ENCODE assay signal across 10 mouse cellular contexts in the genomic region with DNA sequence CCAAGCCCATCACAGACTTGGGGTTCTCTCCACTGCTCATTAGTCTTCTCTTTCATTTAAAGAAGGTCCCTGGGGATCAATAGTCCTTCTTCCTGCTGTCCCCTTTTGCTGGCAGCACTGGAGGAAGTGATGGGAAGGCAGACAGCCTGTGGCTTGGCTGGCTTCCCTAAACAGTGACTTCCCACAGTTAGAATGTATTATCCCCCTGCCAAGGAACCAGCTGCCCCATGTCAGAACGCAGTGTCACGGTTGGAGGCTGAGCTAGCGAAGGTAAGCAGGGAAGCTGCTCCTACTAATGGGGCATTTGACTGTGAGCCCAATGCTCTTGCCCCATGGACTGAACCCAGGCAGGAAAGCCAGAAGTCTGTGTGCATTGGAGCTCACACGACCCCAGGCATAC.
DNase-seq lines count a peak whose midpoint lies in the region; ATAC-seq and TF ChIP-seq lines count a peak whose summit lies in the region.
"Had no signal": no experiment of that assay in that cellular context is flagged by ENCODE, and none has a peak within 500 bp of the region (broad histone marks: within the 10 kb centered on the region; RNA-seq: fewer than 3 reads in every experiment).

No protein-coding gene starts in this region.

- H3K27ac ChIP-seq in kidney, embryonic 14.5 days (ENCODE audit: low read depth, low read length) = no peak overlapping the region
- no peak overlapping the region for H3K27ac ChIP-seq in hindbrain, postnatal 0 days
- no peak overlapping the region for H3K27ac ChIP-seq in midbrain, embryonic 16.5 days (ENCODE audit: low read length)
- H3K27ac ChIP-seq: midbrain, embryonic 12.5 days had no signal

- no peaks in the 10 kb centered on the region for H3K4me1 ChIP-seq in kidney, embryonic 14.5 days (ENCODE audit: control insufficient read depth, insufficient read depth, low read length)
- H3K4me1 ChIP-seq in hindbrain, postnatal 0 days (ENCODE audit: insufficient read depth, low read length) = no peaks in the 10 kb centered on the region
- H3K4me1 ChIP-seq in midbrain, embryonic 16.5 days (ENCODE audit: control insufficient read depth, insufficient read depth, low read length) = no peaks in the 10 kb centered on the region
- H3K4me1 ChIP-seq: midbrain, embryonic 12.5 days had no signal

- no peaks in the 10 kb centered on the region for H3K36me3 ChIP-seq in kidney, embryonic 14.5 days (ENCODE audit: control insufficient read depth, insufficient read depth, low read length)
- no peaks in the 10 kb centered on the region for H3K36me3 ChIP-seq in hindbrain, postnatal 0 days (ENCODE audit: insufficient read depth, low read length)
- H3K36me3 ChIP-seq in midbrain, embryonic 16.5 days (ENCODE audit: control insufficient read depth, insufficient read depth, low read length) = no peaks in the 10 kb centered on the region
- H3K36me3 ChIP-seq: midbrain, embryonic 12.5 days had no signal

- 59% methylated on average over 4 of the region's 4 CpGs for whole genome bisulfite sequencing in kidney, embryonic 14.5 days
- 29% methylated on average over 4 of the region's 4 CpGs for WGBS in hindbrain, postnatal 0 days
- WGBS in midbrain, embryonic 16.5 days = 54% methylated on average over 4 of the region's 4 CpGs

- H3K9me3 ChIP-seq in kidney, embryonic 14.5 days (ENCODE audit: control insufficient read depth, low read length) = no peaks in the 10 kb centered on the region
- no peaks in the 10 kb centered on the region for H3K9me3 ChIP-seq in hindbrain, postnatal 0 days (ENCODE audit: low read length)
- H3K9me3 ChIP-seq in midbrain, embryonic 16.5 days (replicated peaks; ENCODE audit: control insufficient read depth, low read length, poor library complexity, severe bottlenecking) = no peaks in the 10 kb centered on the region
- H3K9me3 ChIP-seq: midbrain, embryonic 12.5 days had no signal

- peak; percentile 51 for DNase-seq in kidney, adult 11 months
- peak; percentile 73 for DNase-seq in cerebellum, adult 9-11 months
- DNase-seq in hindbrain, postnatal 0 days (ENCODE audit: low spot score) = peak; percentile 90
- peak; percentile 77 to 91 for DNase-seq in lung, postnatal 4 days
- no peak for DNase-seq in left cerebral cortex, postnatal 36 days (ENCODE audit: low spot score in 2 of 2)

- no peak; the same call in 1 of the 2 replicates for ATAC-seq in kidney, embryonic 14.5 days (ENCODE audit: low FRiP score, low TSS enrichment)
- ATAC-seq in hindbrain, postnatal 0 days = peak; percentile 87
- no peak for ATAC-seq in midbrain, embryonic 16.5 days
- ATAC-seq: Patski had no signal

- no peaks in the 10 kb centered on the region for H3K27me3 ChIP-seq in kidney, embryonic 14.5 days (ENCODE audit: control insufficient read depth, insufficient read depth, low read length)
- no peaks in the 10 kb centered on the region for H3K27me3 ChIP-seq in hindbrain, postnatal 0 days (ENCODE audit: insufficient read depth, low read length)
- H3K27me3 ChIP-seq in midbrain, embryonic 16.5 days (ENCODE audit: control insufficient read depth, insufficient read depth, low read depth, low read length) = no peaks in the 10 kb centered on the region
- H3K27me3 ChIP-seq: midbrain, embryonic 12.5 days; Patski had no signal

- no peak for TF ChIP-seq CTCF in hindbrain, postnatal 0 days (IDR thresholded peaks at IDR 0.05; ENCODE audit: low read depth)

- no peak overlapping the region for H3K4me3 ChIP-seq in kidney, embryonic 14.5 days (ENCODE audit: low read length)
- no peak overlapping the region for H3K4me3 ChIP-seq in hindbrain, postnatal 0 days (ENCODE audit: low read length)
- H3K4me3 ChIP-seq in midbrain, embryonic 16.5 days (ENCODE audit: low read depth, low read length) = no peak overlapping the region
- H3K4me3 ChIP-seq: erythroblast, embryonic 14.5 days; midbrain, embryonic 12.5 days had no signal

- intact Hi-C loops in left cerebral cortex, postnatal 36 days (cut with DNase I) = no loop called here

- H3K9ac ChIP-seq in kidney, embryonic 14.5 days (ENCODE audit: low read depth, low read length) = no peak overlapping the region
- no peak overlapping the region for H3K9ac ChIP-seq in hindbrain, postnatal 0 days (replicated peaks; ENCODE audit: low read length)
- no peak overlapping the region for H3K9ac ChIP-seq in midbrain, embryonic 16.5 days (ENCODE audit: low read depth, low read length)
- H3K9ac ChIP-seq: midbrain, embryonic 12.5 days had no signal

- H3K4me2 ChIP-seq in kidney, embryonic 14.5 days (replicated peaks; ENCODE audit: low read depth, low read length) = no peak overlapping the region
- no peak overlapping the region for H3K4me2 ChIP-seq in hindbrain, postnatal 0 days (ENCODE audit: low read depth, low read length)
- H3K4me2 ChIP-seq in midbrain, embryonic 16.5 days (ENCODE audit: low read length) = no peak overlapping the region
- H3K4me2 ChIP-seq: midbrain, embryonic 12.5 days had no signal

Comparison
In these comparisons a context has a peak if more than half of its experiments do, and no peak if none do; other contexts are left out.
1. DNase-seq: peak in kidney, adult 11 months (single experiment), cerebellum, adult 9-11 months (single experiment), hindbrain, postnatal 0 days (single experiment) and lung, postnatal 4 days (2 of 2); none in left cerebral cortex, postnatal 36 days (0 of 2).